Mouse (Mus musculus): ENCODE data around the gene Vamp5. TPM values are rescaled to one million over a fixed set of nuclear protein-coding genes. Genes with fewer than 3 reads are reported as not detected.

Gene Vamp5
- polyA plus RNA-seq, 3 experiments from 2014 or later, result 67.7 to 70.9 (median 69.7) TPM

DNA sequence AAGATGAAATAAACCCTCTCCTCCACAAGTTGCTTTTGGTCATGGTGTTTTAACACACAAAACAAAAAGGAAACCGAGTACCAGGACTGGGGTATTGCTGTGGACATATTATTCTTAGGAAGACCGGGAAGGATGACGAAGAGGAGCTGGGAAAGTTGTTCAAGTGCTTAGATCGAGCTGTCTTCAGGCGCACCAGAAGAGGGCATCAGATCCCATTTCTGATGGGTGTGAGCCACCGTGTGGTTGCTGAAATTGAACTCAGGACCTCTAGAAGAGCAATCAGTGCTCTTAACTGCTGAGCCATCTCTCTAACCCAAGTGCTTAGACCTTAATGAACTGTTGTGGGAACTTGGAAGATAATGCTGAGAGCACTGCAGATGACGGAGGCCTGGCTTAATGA lies 16.3 kb downstream of the Vamp5 start:
- ATAC-seq, result no peak

DNA sequence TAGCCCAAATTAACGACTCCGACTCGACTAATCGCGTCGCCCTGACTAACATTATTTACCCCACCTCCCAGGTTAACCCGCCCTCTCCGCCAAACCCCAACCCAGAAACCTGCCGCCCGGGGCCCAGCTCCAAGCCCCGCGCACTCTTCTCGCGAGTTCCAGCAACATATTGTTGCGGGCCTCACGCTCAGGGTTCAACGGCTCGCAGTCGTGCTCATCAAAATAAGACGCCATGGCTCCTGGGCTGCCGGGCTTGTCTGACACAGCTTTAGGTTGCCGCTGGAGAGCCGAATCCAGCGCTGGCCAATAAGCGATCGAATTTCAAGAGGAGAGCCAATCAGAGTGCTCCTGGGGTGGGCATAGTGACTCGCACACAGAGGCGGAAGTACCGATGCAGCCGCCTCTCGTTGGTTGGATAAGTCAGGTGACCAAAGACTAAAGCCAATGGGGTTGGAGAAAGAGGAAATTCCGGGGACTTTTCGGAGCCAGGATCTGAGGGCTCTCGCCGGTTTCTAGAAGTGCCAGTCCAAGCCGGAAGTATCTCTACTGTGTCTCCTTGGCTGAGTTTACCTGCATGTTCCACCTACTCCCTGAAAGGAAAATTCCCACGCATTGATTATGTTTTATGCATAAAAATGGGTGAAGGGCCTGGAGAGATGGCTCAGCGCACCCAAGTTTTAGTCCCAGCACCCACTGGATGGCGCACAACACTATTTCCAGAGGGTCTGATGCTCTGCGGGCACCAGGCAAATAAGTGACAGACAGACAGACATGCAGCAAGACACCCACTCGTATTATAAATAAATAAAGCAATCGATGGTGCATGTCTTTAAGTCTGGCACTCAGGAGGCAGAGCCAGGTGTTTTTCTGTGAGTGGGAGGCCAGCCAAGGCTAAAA lies 17.9 kb downstream of the Vamp5 start:
- peak; percentile 99 for ATAC-seq

DNA sequence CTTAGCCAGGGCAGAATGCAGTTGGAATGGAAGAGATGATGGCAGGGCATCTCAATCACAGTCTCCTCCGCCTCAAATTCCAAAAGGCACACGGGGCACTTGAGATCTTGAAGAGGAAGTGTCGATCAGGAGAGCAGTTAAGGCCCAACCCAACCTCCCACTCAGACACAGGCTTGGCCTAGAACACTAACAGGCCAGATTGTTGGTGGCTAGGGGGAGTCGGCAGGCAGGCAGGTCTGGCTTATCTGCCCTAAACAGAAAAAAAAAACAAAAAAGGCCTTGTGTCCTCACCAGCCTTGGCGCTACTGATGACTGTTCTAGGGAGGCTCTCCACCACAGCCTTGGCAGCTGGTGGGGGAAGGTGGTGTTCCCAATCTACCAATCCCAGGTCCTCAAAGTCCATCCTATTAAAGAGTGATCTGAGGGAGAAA lies 19.1 kb downstream of the Vamp5 start:
- ATAC-seq, result no peak

DNA sequence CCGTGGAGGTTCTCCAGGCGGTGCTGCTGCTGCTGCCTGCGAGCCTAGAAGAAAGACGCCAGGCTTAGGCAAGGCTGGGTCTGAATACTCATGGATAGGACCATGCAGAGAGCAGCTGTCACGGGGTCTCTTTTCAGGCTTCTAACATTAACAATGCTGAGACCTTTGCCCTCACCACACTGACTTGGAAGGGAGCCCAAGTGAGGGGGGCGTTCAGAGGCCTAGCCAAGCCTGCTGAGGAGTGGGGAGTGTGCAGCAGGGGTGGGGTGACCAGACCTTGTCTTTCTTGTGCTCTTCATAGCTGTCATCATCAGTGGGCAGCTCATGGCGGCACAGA lies 19.7 kb downstream of the Vamp5 start:
- no peak for ATAC-seq

- ATAC-seq, result no peak
Measured at GRCm38 (mm10) chr6:72359891-72360598, 20.2 kb downstream of the Vamp5 start.

- no peak for ATAC-seq
Measured at GRCm38 (mm10) chr6:72359343-72359742, 20.9 kb downstream of the Vamp5 start.

DNA sequence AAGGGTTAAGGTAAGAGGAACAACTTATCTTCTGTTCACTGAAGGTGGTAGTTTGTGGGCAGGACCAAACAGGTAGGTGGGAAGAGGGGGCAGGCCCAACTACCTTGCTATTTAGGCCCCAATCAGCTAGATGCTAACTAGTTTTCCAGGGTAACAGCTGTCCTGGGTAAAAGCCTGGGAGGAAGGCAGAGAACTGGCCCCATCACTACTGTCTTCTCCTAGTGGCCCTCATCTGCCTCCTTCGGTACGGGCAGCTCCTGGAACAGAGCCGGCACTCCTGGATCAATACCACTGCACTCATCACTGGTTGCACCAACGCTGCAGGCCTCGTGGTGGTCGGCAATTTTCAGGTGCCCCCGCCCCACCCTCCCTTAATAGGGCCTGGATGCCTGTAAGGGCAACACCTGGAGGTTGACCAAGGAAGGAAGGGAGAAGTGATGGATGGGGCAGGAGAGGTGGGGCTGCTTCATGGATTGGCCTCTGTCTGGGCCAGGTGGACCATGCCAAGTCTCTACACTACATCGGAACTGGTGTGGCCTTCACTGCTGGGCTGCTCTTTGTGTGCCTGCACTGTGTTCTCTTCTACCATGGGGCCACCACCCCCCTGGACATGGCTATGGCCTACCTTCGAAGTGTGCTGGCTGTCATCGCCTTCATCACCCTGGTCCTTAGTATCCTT lies 22.0 kb downstream of the Vamp5 start:
- ATAC-seq, result no peak

DNA sequence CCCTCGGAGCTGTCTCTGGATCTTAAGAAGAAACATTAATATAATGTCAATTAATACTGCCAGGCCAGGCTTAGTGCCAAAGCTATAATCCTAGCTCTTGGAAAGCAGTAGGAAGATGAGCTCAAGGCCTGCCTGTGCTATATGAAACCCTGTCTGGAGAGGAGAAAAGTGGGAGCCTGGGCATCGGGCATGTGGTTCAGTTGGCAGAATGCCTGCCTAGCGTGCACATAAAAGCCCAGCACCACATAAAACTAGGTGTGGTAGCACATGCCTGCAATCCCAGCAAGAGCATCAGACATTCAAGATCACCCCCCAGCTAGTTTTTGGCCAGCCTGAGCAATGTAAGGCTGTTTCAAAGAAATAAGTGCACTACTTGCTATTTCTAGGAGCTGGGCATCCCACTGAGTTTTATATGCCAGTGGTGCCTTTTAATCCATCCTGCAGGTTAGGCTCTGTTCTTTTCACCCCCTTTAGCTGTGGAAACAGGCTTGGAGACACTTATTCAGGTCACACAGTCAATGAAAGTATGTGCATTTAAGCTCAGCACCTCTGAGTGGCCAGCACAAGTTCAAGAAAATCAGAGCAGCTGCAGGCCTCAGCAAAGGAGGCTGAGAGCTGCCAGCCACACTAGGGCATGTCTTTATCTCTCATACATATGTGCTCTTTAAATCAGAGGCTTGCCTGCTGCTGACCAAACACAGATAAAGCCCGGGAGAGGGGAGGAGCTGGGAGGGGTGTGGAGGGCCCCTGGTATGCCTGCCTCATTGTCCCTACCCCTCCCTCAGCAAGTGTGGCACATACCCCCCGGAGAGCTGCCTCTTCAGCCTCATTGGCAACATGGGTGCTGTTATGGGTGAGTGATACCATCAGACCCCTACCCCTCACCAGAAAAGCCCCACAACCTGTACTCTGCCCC lies 22.8 kb downstream of the Vamp5 start:
- ATAC-seq, result no peak

GRCm38 (mm10) chr6:72356001-72356532 lies 24.2 kb downstream of the Vamp5 start:
- ATAC-seq, result no peak

DNA sequence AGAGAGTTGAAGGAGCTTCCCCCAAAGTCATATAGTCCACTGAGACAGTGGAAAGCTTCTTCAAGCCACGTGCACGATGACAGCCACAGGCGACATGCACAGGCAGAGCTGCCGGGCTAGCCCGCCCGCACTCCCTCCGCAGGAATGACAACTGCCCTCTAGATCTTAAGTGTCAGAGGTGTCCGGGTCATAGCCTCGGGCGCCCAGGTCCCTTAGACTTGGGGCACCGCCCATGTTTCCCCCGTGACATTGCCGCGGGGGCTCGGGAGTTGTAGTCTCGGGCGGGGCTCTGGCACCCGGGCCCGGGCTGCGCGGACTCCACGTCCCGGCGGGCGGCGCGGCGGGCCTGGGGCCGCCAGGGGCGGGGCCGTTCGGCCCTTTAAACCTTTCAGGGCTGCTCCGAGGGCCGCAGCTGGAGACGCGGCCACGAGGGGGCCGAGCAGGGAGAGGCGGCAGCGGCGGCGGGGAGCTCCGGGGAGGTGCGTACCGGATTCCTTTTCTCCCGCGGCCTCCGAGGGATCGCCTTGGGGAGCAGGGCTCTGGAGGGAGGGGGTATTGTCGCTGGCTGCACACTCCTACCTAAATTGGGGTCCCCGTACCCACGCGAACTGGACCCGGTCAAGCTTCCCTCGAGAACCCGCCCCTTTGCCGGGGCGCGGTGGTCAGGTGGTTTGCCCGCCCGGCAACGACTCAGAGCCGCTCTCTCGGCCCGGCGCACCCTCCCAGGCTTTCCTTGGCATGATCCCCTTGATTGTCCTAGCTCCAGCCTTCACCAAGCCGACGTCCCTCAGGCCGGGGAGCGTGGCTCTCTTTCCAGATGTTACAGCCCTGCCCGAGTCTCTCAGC lies 25.0 kb downstream of the Vamp5 start, which contains the start of gene Tmem150a:
Gene Tmem150a (plus strand): TSS at position 382 of the 846 bp plus-strand sequence.
- ATAC-seq, result peak; percentile 69

DNA sequence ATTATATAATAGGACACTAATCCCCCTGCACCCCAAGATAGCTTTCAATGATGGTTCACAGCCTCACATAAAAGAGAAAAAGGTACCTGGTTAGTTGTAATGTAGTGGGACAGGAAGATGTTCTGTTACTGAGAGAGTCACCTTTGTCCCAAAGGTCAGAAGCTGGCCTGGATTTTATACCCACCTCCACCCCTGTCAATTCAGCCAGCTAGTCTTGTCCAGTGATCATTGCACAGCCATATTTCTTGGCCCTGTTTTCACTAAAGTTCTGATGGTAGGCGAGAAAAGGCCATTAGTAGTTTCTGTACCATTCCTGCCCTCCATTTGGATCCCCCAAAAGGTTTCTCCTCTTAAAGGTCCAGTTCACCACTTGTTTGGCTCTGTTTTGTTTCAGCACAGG lies 26.2 kb downstream of the Vamp5 start:
- no peak for ATAC-seq

GRCm38 (mm10) chr6:72352636-72353405 lies 27.4 kb downstream of the Vamp5 start:
- ATAC-seq, result no peak

DNA sequence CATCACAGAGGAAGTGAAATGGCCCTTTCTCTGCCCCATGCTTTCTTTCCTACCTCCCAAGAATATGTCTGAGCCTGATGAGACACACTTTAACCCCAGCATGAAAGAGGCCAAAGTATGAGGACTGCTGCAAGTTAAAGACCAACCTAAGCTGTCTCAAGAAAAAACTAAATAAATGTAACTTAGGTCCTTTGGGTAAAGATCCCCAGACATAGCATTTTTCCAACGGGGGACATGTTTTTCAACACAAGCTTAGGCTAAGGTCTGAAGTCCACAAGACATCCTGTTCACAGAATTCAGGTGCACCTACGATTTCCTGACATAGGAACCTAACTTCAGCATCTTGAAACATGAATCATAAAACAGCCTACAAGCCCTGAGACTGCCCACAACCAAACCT lies 30.1 kb downstream of the Vamp5 start:
- ATAC-seq, result no peak

GRCm38 (mm10) chr6:72348411-72348810 lies 31.9 kb downstream of the Vamp5 start:
- no peak for ATAC-seq

GRCm38 (mm10) chr6:72347166-72347941 lies 32.9 kb downstream of the Vamp5 start, which contains the start of gene 0610030E20Rik:
TSS of gene 0610030E20Rik (plus strand) at chr6:72347317.
- ATAC-seq, result peak; percentile 63

GRCm38 (mm10) chr6:72346261-72346660 lies 34.0 kb downstream of the Vamp5 start:
- ATAC-seq, result no peak

- no peak for ATAC-seq
Measured at GRCm38 (mm10) chr6:72345633-72346032, 34.6 kb downstream of the Vamp5 start.

- peak; percentile 77 for ATAC-seq
Measured at GRCm38 (mm10) chr6:72345074-72345567, 35.1 kb downstream of the Vamp5 start, which contains the start of gene Usp39. TSS of gene Usp39 (minus strand) at chr6:72345184.

Measured in inflammation-experienced regulatory T-cells, adult 6 months (primary cell).